Mouse (Mus musculus) layer of hippocampus, adult 18-20 months (tissue): ENCODE measurements around the gene Tbc1d8b. TPM values are rescaled to one million over a fixed set of nuclear protein-coding genes. Genes with fewer than 3 reads are reported as not detected.
"Not testable (repeated sequence)": the region's sequence is repeated elsewhere in the genome, so short reads cannot be mapped to it uniquely, and the experiment has no call there.

ENCODE experiments used
- DNase-seq, 2 experiments: peaks; one replicate each; pipeline ENCODE4 v3.0.0; 2022; ENCODE audit warnings: low spot score in 2 of 2
- long read RNA-seq: library from polyadenylated mRNA; stranded (forward); transcript quantifications from one replicate; pipeline ENCODE4 v2.0.0, GENCODE M21; 2021
- total RNA-seq, 2 experiments: library from RNA; stranded (reverse); gene quantifications; 2 replicates each; pipeline ENCODE4 v1.2.3; 2021

Tbc1d8b gene
- 10 to 100 TPM; 11.9 to 12.5 TPM for total RNA-seq
- long read RNA-seq, full-length matches to known transcripts, result 5 of 7 reads
- long read RNA-seq, partial matches to known transcripts, result 1 of 7 reads
- long read RNA-seq, other reads (novel, unspliced or antisense), result 1 of 7 reads

DNA sequence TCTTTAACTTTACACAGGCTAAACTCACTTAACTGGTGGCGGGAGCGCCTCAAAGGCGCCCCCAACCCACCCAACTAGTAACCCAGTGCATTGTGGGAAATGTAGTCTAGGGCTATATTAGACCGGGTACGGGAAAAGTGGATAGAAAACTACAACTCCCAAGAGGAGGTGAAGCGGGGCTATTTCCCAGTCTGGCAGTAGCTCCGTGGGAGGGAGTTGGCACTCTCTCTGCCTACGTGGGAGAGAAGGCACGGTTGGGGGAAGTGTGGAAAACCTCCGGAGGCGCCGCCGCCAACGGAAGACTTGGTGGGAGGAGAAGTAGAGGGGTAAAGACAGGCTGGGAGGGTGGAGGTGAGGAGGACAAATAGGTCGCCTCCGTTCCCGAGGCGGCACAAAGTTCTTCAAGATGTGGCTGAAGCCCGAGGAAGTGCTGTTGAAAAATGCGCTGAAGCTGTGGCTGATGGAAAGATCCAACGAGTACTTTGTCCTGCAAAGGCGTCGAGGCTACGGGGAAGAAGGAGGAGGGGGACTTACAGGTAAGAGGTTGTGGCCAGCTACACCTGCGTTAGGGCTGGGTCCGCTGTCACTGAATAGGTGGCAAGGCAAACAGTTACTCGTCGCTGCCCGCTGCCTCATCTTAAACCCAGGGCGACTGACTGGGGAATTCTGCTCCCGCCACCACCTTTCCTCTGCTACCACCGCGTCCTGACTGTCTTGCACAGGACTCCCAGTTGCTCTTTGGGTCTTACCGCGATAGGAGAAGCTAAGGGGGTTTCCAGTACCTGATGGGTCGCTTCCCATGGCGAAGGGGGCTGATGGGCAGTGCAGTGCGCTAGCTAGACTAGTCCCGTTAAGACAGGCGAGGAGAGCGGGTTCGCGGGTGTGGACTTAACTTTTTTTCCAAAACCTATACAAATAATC, at the start of gene Tbc1d8b:
Gene Tbc1d8b, plus strand, starts transcription at position 222 of the 921 bp plus-strand sequence.
- DNase-seq, result peak; percentile 72 to 86

DNA sequence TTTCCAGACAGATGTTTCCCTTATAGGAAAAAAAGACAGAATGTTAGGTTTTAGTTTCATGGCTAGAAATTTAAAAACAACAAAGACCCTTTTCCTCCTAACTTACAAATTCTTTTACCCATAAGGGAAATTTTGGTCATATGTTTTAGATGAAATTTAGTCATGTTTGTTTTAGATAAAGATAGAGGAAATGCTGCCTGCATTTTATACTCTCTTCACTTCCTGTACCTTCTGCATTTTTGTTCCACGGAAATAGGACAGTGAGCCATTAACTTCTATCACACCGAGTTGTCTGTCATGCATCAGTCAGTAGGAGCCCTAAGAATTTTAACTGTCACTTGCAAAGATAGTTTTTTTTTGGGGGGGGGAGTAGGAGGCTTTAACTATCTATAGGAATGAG, 45.1 kb upstream of the Tbc1d8b start:
- DNase-seq, result no peak

DNA sequence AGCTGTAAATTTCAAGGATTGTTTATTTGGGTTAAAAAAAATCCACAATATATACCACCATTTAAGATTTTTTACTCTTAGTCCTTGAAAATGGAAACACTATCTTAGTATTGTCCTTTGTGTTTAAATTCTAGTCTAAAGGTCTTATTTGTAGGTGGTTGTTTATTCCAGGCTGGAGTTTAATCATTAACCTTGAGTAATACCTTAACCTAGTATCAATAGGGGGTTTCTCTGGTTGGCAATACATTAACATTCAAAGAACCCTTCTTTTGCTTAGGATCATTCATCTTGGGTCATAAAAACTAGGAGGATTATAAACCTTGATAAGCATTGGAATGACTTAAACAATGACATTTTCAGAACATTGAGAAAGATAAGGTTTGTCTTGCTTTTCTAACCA, 44.4 kb upstream of the Tbc1d8b start:
- no peak for DNase-seq

DNA sequence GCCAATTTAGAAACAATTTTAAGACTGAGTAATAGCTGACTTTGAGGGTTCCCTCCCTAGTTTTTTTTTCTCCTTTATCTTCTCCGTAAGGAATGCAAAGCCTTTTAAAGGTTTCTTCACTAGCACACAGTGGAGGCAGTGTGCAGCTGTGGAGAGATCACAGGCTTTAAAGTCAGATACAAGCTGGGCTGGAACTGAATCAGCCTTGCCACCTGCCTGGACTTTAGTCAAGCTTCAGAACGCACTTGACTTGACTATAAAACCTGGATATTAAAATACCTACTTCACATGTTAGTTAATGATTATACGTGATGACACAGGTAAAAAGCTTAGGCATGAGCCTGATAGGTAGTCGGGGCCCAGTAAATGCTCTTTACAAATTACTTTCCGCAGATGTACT, 32.6 kb upstream of the Tbc1d8b start:
- DNase-seq, result no peak

DNA sequence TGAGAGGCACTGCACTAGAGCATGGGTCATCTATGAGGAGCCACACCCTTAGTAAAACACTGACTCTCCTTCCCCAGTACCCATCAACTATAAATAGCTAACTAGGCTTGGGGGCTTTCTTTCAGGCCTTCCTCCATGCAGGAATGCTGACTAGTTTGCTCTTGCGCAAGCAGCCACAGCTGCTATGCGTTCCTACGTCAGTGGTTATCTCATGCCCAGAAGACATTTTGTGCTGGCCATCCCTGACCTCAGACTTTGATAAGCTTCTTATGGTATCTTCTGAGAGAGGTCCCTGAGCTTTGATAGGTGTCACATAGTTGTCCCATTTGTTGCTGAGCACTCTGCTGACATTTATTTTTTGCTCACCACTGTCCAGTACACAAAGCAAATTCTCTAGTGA, 31.5 kb upstream of the Tbc1d8b start:
- no peak for DNase-seq

DNA sequence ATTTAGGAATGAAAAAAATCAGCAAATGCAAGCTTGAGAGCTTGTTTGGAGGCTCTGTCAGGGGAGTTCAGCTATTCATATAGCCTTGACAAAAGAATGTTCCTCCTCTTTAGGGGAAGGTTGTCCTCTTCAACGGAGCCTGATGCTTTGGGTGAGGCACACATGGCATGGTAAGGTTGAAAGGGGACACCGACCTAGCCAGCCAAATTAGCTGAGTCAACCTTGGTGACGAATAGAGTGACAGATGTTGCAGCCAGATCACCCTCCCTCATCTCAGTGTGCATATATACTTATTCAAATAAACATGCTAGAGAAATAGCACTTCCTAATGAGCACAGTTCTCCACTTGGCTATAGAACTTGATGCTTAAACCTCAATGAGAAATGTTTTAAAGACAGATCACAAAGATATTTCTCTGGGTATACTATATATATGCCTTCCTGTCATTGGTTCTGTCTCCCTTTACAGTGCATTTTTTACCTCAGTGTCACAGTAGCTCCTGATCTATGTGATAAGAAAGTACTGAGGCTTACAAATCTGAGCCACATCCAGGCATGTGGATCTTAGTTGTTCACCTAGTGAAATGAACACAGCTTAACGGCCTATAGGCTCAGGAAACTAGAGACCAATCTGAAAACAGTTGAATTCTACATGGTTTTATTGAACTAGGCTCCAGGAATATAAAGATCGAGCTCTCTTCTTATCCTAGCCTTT, 30.3 kb upstream of the Tbc1d8b start:
- DNase-seq, result no peak

DNA sequence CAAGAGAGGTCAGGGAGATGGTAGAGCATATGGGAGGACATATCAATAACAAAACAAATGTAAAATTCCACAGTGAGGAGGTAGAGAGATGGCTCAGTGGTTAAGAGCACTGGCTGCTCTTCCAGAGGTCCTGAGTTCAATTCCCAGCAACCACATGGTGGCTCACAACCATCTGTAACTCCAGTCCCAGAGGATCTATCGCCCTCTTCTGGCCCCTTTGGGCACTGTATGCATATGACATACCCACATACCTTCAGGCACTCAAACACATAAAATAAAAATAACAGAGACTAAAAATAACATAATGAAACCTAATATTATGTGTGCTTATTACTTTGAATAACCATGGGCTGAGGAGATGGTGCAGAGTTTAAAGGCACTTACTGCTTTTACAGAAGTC, 22.7 kb upstream of the Tbc1d8b start:
- DNase-seq, result no peak

DNA sequence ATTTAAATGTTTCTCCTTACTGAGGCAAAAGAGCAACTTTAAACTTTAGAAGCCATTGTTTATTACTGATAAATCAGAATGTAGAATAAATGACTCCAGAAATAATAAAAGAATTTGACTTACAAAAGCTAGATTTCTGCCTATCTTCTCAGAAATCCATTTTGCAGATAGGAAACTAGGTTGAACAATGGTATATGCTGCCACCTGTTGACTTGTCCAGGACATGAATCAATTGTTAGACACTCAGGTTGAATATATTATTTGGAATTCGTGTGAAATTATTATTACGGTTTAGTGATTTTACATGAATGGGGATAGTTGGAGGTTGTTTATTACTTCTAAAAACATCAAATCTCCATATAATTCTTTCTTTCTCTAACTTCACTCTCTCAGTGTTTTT, 19.0 kb upstream of the Tbc1d8b start:
- peak in 1 of 2 experiments; percentile 10 for DNase-seq

DNA sequence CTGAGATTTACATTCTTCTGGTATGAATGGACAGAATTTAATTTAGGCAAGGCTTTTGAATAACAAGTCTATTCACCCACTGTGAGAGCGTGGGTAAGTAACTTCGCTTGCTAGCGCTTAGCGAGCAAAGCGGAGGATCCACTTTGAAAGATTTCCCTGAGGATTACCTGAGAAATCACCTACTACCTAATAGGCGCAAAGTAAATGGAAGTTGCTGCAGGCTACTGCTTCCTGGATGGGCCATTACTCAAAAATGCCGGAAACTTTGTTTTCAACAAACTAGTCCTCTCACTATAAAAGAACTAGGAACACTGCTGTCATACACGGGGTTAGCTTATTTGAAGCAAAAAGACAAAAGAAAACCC, 404 bp upstream of the Tbc1d8b start:
- no peak for DNase-seq

DNA sequence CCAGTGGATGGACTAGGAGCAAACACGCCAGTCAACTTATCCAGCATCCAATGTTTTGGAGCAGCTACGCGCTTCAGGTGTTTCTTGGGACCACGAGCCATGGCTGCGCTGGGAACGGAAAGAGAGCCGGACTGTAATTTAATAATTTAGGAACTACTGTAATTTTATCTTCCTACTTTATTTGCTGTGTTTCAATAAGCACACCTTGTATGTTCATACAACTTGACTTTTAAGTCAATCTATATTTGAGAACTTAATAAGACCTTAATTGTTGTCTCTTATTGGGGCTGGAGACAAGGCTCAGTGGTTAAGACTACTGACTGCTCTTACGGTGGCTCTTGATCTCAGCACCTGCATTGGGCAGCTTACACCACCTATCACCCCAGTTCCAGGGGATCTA, 29.6 kb downstream of the Tbc1d8b start, which contains the start of gene Gm15013:
Gene Gm15013, minus strand, starts transcription at position 101 of the 400 bp plus-strand sequence.
- no peak for DNase-seq

DNA sequence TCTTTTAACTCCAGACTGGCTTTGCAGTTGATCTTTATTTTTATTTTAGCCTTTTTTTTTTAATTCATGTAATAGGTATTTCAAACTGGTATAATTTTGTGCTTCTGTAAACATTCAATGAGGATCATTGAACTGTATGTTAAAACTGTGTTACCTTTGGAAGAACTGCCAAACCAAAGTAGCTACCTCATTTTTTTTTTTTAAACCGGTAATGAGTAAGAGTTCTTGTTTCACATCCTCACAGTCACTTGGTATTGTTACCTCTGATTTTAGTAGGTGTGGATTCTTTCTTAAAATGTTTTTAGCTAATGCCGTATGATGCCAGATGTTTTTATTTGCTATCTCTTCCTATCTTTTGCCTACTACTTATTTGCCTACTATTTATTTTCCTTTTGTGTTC, 37.6 kb downstream of the Tbc1d8b start:
- no peak for DNase-seq

DNA sequence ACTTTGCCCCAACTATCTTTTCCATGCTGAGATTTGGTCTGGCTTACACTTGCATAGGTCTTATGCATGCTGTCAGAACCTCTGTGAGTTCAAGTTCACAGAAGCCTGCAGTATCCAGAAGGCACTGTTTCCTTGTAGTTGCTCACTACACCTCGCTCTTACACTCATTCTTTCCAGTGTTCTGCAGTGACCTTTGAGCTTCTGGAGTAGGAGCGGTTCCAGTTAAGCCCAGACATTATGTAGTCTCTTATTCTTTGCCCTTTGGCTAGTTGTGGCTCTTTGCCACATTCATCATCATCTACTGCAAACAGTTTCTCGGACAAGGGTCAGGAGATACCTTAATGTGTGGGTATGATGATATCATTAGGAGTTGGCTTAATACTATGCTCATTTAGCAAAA, 45.7 kb downstream of the Tbc1d8b start:
- no peak for DNase-seq

DNA sequence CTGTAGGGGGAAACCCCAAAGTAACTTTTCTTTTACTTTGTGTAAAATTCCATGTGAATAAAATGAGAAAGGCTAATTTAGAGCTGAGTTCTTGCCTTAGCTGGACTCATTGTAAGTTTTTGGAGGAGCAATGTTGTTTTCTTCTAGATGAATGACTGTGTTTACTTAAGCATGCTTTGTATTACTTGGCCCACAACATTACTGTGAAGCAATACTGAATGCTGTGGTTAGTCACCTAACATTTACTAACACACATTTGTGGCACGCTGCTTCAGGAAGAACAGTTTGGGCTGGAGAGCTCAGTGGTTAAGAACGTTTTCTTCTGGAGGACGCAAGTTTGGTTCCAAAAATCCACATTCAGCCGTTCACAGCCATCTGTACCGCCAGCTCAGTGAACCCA, 52.3 kb downstream of the Tbc1d8b start:
- DNase-seq, result no peak

DNA sequence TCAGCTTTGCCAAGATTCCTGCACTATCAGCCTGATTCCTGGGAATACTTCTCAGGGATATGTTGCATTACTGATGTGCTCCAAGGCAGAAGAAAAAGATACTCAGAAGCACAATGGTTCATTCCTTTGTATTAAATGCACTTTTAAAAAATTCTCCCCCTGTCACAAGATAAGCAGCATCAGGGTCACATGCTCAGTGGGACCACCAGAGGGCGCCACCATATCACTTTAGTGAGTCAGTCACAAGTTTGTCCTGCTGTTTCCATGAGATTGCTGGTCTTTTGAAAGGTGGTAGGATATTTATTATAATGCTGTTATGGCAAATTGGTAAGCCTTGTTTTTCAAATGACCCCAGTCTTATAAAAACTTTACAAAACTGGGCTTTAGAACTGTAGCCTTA, 67.1 kb downstream of the Tbc1d8b start:
- DNase-seq, result peak; percentile 4 to 23

DNA sequence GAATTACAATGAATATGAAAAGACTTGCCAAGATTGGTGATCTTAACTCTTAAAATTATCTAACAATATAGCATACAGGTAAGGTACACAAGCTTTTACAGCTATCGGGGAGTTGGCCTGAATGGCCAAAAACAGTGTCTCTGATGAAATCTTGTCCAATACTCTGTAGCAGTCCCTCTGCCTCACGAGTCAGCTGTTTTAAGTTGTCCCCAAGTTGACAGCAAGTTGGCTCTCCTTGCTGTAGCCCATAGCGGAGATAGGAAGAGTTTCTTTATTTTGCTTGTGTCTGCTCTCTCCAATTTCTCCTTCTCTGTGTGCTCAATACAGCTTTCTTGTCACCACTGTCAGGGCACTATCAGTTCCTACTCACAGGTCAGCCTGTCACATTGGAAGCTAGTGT, 73.8 kb downstream of the Tbc1d8b start:
- DNase-seq, result not testable (repeated sequence)

DNA sequence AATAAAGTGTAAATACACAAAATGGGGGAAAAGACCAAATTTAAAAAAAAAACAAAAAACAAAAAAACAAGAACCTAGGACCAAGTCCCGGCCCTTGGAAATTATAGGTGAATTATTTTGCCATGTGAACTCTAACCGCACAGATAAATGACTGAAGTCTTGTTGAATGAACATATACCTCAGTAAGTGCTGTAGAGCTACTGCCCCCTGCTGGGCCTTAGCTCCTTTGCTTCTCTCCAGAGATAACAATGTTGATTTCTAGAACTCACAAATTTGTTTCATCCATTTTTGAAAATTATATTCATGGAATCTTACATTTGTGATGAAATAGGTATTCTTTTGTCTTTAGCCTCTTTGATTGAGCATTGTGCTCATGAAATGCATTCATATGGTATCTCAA, 77.8 kb downstream of the Tbc1d8b start:
- peak in 1 of 2 experiments; percentile 50 for DNase-seq

DNA sequence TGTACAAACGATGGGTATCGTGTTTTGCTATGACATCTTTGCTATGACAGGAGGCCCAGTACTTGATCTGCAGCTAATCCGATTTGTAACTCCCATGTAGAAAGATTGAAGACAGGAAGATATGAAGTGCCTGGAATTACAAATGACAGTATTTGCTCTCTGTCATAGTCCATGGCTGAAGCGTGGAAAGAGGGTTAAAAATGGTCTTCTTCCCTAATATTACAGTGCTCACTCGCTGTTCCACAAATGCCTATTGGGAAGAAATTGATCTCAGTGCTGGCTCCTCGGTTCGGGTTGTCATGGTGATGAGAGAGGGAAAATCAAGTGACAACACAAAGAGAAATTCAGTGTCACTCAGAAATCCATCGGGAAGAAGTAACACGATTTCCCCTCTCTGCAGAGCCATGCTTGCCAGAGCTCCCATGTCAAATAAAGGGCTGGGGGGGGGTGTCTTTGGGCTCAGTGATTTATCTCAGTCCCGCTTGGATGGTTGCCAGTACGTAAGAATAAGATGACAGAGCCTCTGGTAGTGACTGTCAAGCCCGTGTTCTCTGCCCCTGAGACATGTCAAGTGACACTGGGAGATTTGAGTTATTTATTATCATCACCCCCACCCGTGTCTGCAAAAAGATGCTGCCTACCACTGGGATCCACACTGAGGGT, 85.3 kb downstream of the Tbc1d8b start:
- peak in 1 of 2 experiments; percentile 39 for DNase-seq

DNA sequence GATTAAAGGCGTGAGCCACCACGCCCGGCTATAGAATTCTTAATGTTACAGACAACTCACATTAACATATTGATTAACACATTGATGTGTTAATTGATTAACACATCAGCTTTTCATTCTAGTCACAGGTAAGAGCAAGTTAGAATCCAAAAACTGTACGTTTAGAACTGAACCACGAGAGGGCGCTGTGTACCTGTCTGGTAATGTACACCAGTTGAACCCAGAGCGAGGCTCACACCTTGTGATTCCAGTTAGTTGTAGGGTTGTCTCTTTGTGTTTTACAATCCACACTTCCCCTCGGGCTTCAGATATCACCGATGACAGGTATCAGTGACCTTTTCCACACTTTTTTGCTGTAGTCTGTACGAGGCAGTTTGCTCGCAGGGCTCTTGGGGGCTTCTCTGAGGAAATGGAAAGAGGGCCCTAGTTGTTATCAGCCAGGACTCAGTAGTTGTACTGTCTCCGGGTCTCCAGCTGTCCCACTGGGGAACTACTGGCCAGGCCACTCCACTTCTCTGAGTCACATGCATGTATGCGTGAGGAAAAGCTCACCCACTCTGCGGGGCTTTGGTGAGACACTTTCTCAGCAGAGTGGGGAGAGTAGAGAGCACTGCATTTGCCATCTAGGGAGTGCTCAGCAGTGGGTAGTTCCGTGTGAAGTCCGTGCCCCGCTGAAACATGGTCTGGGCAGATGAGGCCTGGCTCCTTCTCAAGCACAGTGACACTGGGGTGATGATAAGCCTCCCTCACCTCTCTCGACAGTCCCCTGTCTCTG, 89.7 kb downstream of the Tbc1d8b start:
- peak in 1 of 2 experiments; percentile 44 for DNase-seq

DNA sequence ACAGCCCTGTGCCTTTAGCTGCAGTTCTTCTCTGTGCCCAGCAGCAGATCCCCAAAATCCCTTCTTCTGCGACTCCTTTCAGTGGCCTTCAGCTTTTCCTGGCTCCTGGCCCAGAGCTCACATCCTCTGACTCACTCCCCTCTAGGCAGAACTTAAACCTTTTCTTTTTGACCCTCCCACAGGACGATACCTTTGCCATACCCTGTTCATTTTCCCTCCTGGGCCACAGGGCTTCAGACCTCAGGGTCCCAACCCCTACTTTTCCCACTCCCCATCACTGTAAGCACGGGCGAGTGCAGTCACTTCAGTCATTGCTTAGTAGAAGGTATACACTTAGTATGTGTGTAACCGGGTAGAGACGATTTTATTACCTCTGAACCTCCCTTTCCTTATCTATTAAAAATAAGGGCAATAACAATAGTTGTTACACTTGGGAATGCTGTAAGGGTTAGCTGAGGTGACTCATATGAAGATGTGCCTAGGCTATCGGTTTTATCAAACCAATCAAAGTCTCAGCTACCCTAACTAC, 90.4 kb downstream of the Tbc1d8b start:
- no peak for DNase-seq

DNA sequence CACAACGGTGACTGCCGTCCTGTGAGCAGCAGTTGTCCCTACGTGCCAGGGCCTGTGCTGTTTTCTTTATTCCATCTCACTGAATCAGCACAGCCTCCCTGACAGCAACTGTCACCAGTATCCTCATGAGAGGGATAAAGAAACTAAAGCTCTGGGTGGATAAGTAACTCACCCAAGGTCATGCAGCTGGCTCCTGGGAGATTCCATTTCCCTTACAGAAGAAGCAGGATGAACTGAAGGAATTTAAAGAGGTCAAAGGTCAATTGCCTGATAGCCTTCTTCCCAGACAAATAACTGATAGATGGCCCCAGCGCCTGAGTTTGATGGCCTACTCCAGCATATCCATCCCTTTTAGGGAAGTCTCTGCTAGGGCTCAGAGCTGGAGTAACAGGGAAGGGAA, 92.6 kb downstream of the Tbc1d8b start:
- no peak for DNase-seq

DNA sequence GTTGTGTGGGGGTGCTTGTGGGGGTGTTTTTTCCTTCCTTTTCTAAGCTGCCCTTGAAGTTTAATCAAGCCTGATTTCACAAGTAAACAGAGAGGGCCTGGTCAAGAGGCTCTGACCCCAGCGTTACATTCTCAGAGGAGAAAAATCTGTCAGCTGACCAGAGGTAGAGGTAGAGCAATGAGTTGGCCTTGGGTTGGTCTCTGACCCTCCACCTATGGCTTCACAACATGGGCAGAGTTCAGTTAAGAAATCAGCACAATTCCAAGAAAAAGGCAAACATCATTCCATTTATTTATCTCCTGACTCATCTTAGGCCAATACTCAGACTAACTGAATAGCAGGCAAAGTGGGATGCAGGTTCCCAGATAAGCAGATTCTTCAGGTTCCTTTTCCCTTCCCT, 94.1 kb downstream of the Tbc1d8b start:
- DNase-seq, result no peak
